Mouse (Mus musculus): ENCODE results near the gene Fsd2.

Gene Fsd2

DNA sequence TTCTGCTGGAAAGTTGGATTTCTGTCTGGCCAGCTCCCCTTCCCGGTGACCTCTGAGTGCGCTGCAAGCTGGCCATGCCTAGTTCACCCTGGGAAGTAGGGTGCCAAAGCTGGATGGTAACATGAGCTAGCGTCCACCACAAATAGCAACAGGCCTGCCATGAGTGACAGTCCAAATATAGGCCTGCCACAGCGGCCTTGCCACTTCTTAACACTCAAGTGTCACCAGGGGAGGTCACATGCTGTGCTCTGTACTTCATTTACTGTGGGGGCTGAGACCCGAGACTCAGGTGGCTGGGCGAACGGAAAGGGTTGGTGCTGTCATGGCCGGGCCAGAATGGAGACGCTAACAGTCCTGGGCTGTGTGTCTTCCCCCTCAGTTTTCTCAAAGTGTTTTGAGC is at the start of gene Fsd2:
Gene Fsd2 (minus strand): TSS at position 53 of the 400 bp plus-strand sequence.
- DNase-seq (ENCODE audit: low spot score in 2 of 2), result no peak

DNA sequence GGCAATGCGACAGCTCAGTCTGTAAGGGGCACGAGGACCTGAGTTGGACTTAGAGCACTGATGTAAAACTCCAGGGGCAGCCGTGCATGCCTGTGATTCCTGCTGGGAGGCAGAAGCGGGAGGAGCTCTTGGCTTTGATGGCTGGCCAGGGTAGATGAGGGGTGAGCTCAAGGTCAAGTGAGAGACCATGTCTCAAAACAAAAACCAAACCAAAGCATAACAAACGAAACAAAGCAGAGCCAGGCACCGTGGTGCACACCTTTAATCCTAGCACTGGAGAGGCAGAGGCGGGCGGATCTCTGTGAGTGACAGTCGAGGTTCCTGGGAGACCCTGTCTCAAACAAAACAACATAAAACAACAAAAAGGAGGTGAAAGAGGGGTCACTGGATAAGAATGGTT is 48.3 kb upstream of the Fsd2 start:
- no peak for DNase-seq (ENCODE audit: low spot score in 2 of 2)

DNA sequence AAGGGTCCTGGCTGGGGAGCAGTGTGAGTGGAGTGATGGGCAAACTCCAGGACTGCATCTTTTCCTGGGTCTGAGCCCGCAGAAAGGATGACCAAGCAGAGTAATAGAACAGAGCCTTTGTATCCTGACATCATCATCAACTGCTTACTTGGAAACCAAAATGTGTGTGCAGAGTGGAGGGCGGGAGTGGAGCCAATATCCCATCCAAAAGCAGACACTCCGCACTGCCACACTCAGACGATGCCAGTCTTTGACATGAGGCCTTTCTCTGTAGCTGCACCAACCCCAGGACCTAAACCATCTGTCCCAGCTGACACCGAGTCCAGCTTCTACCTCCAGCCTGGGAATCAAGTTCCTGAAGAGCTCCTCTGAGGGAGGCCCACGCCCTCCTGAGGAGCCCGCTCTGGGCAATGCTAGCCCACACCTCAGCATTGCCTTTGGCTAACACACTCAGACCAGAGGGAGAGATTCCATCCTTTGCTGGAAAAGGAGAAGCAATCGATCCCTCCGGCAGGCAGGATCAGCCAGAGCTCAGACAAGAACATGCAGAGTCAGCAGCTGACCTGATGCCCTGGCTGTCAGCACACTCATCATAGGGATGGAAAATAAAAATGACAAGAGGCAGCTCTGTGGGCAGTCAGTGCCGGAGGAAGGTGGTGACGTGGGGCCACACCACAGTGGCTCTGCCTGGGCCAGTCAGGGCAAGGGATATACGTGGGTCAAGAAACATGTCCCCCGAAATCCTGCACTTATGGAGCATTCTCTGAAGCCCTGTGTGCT is 46.3 kb upstream of the Fsd2 start:
- DNase-seq (ENCODE audit: low spot score in 2 of 2), result no peak

DNA sequence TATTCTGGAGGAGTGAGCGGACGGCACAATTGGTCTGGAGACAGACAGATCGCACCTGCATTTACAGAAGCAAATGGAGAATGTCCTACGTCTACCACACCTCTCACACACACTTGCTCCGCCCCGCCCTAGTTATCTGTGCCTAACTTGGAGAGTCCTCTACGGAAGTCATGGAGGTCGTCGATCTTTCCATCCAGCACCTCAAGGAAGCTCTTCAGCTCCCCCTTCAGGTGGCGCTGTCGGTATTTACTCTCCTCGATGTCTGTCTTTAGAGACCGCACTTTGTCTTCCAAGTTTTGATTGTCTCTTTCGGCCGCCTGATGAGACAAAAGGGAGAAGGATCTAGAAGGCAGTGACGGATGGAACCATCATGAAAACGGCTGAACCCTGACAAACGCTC is 43.4 kb upstream of the Fsd2 start:
- no peak for DNase-seq (ENCODE audit: low spot score in 2 of 2)

DNA sequence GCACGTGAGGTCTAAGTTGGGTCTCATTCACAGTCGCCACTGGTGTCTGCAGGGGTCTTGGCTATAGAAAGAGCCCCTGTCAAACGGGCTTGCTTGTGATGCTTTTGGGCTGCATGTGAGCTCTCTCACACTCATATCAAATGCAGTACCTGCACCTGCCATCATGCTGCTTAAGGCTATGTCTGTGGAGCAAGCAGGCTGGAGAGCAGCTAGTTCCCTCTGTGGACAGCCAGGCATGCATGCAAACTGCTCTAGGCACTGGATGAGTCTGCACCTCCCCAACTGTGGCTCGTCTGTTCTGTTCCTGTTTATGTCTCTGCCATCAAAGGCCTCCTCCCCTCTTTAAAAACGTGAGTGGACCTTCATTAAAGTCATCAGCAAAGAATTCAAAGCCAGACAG is 39.7 kb upstream of the Fsd2 start:
- no peak for DNase-seq (ENCODE audit: low spot score in 2 of 2)

DNA sequence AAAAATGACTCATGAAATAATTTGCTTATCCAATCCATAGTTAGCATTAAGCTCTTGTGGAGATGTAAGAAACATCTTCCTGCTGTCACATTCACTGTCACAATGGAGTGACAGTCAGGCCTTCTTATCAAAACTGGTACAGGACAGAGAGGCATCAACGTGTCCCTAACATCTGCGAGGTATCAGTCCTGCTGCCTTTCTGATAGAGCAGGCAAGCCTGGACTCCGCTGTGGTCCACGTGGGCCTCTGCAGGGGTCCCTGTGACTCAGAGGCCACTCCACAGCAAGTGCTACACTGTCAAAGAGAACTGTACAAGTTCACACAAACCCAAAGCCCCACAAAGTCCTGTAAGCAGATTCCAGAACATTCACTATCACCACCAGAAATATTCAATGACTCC is 38.7 kb upstream of the Fsd2 start:
- DNase-seq (ENCODE audit: low spot score in 2 of 2), result no peak

DNA sequence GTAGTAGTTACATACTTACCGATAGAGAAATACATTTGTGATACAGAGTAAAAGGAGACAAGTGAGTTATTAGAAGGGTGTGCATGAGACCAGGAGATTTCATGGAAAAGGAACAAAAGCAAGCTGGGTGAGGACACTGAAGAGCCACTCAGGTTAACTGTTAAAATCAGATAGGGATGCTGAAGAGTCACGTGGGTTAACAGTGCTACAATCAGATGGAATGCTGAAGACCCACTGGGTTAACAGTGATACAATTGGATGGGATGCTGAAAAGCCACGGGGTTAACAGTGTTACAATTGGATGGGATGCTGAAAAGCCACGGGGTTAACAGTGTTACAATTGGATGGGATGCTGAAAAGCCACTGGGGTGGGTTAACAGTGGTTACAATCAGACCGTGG is 38.2 kb upstream of the Fsd2 start:
- no peak for DNase-seq (ENCODE audit: low spot score in 2 of 2)

DNA sequence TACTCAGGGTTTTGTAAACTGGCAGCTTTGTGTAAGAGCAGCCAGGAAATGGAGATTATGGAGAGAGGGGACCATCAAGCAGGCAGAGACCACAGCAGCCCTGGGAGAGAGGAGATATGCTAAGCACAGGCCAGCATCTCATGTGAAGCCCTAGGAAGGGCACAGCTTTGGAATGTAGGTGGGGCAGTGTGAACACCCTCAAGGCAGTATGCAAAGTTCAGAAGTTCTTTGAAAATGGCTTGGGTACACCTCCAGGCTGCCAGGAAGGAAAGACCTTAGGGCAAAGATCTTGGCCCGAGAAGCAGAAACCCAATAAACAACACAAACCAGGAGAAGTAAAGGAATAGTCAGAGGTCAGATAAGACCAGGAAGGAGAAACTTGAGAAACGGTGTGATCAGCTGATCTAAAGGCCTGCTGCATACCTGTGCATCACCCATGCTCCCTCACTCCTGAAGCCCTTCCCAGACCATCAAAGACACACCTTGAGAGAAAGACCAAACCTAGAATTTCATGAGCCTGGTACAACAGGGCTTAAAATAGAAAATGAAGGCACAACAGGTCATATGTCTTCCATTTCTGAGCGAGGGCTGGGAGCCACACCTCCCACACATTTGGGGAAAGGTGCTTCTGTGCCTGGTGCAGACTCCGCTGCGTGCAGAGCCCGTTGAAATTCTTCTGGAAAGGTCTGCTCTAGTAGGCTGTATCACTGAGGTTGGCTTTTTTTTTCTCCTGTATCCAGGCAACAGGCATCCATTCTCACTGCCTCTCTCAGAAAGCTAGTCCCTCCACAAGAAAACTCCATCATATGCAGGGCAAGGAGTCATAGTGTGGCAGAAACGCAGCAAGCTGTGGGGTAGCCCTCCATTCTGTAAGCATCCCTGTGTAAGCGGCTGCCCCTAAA is 32.9 kb upstream of the Fsd2 start:
- no peak for DNase-seq (ENCODE audit: low spot score in 2 of 2)

DNA sequence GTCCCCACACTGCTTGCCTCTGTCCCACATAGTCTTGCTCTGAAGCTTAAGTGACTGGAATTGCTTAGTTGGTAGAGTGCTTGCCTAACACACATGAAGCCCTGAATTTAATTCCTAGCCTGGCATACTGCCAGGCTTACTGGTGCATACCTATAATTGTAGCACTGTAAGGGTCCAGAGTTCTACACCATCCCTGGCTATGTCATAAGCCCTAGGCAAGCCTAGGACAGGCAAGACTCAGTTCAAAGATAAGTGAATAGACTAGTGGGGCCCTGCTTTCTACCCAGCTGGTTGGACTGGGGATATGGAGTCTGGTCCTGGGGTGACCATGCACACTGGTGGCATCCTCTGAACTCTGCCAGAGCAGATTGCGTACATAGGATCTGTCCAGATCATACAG is 30.9 kb upstream of the Fsd2 start:
- DNase-seq (ENCODE audit: low spot score in 2 of 2), result no peak

DNA sequence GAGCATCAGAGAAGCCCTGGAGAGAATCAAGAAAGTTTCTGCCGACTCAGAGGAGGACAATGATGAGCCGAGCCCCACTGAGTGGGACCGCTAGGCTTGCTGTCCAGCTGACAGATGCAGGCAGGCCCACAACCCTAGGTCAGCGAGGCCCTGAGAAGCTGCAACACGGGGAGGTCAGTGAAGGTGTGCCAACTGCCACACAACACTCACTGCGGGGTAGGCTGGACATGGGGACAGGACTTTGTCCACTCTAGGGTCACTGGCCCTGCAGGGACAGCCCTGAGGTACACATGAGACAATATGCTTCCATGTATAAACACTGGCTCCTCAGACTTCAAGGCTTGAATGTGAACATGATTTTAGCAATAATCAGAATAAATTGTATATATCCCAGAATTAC is 29.3 kb upstream of the Fsd2 start:
- DNase-seq (ENCODE audit: low spot score in 2 of 2), result no peak

DNA sequence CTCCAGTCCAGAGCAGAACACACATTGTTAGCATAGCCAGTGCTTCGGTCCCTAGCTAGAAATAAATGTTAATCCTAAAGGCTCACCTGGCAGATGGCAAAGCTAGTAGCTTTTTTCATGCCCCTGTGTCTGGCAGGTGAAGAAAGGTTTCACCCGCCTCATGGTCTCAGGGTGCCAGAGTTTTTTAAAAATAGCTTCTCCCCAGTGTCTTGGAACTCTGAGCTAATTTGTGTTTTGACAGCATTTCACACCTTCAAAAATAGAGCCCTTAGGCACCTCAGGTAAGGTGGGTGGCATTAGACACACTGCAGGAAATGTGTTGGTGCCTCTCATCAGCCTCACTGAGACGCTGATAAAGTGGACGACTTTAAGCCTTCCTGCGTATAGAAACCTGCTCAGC is 28.3 kb upstream of the Fsd2 start:
- no peak for DNase-seq (ENCODE audit: low spot score in 2 of 2)

DNA sequence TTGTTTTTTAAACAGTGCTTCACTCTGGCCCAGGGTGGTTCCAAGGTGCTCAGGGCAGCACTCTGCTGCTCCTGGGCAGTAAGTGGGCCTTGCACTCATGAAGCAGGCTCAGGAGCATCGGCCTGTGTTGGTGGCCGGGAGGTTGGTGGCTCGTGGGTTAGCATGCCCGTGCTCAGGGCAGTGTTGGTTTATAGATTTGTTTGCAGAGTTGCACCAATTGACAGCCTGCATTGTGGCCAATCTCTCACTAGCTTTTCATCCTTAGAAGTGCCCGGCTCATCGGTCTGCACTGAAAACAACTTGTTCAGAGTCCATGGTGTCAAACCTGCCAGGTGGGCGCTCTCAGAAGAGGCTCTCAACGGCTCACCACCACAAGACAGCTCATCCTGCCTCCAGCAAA is 26.6 kb upstream of the Fsd2 start:
- no peak for DNase-seq (ENCODE audit: low spot score in 2 of 2)

DNA sequence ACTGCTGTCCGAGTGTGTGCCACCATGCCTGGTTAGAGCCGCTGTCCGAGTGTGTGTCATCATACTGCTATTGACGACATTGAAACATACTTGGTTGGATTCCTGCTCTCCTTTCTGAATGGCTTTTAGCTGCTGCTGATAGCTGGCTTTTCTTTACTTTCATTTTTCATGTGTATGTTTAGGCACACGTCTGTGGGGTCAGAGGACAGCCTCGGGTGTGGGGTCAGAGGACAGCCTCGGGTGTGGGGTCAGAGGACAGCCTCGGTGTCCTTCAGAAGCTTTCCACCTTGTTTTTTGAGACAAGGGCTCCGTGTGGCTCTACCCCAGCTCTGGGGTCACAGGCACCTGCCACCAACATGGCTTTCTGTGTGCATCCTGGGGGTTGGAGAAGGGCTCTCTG is 25.9 kb upstream of the Fsd2 start:
- DNase-seq (ENCODE audit: low spot score in 2 of 2), result no peak

DNA sequence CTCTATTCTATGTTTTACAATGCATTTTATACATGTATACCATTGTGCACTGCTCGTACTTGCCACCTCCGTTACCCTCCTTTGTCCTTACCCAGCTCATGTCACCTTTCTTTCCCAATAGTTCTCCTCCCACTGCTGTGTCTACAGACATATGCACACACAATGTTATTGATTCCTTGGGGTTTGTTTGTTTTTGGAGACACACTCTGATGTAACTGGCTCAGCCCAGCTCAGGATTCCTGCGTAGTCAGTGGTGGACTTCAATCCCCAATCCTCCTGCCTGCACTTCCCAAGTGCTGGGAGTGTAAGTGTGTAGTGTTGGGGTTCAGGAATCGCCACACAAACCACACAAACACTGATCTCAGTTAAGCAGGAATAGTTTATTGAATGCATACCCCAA is 20.5 kb upstream of the Fsd2 start:
- no peak for DNase-seq (ENCODE audit: low spot score in 2 of 2)

DNA sequence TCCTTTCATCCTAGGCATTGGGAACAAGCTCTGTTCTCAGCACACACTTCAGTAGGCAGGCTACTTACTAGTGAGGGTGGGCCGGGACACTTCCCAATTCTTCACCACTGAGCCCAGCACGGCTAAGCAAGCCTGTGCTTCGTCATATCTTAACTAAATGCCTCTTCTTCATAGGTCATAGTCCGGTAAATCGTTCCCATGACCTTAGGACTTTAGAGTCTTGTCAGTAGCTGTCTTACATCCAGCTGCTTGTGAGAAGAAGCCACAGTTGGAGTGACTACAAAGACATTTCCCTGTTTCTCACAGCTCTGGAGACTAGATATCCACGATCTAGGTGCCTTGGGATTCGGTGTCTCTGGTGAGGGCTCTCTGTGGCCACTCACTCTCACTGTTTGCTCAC is 18.6 kb upstream of the Fsd2 start:
- no peak for DNase-seq (ENCODE audit: low spot score in 2 of 2)

DNA sequence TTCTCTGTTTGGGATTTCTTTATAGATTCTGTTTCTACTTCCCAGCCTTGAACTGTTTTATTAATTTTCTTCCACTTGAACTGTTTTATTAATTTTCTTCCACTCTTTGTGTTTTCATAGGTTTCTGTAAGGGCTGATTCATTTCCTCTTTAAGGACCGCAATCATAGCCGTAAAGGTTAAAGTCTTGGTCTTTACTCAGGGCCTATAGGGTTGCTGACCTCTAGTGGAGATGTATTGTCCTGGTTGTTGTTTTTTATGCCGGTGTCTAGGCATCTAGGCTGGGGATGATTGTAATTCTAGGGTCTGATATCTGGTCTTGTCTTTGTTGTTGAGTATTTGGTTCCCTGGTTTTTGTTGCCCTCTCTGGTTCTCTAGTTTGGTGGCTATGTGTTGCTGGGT is 16.8 kb upstream of the Fsd2 start:
- no peak for DNase-seq (ENCODE audit: low spot score in 2 of 2)

DNA sequence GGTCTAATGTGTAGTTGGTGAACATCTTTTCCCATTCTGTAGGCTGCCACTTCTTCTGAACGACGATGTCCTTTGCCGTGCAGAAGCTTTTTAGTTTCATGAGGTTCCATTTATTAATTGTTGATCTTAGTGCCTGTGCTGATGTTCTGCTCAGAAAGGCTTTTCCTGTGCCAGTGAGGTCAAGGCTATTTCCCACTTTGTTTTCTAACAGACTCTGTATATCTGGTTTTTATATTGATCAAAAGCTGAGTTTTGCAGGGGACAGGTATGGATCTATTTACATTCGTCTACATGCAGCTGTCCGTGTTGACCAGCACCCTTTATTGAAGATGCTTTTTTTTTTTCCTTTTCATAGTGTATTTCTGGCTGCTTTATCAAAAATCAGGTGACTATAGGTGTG is 12.6 kb upstream of the Fsd2 start:
- DNase-seq (ENCODE audit: low spot score in 2 of 2), result no peak

DNA sequence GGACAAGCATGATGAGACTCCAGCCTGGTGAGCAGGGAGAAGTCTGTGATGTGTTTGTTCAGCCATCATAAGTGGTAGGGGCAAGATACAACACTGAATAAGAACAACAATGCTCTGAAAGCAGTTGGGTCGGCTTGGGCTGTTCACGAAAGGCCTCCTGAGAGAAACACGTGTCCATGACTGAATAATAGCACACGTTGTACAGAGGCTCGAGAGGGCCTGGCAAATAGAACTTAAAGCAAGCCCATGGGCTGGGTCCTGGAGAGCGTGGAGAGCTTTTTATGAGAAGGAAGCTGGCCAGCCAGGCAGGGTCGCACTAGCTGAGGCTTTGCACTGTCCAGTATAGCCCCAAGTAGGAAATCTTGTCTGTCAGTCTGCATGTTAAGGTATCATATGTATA is 11.7 kb upstream of the Fsd2 start:
- DNase-seq (ENCODE audit: low spot score in 2 of 2), result no peak

DNA sequence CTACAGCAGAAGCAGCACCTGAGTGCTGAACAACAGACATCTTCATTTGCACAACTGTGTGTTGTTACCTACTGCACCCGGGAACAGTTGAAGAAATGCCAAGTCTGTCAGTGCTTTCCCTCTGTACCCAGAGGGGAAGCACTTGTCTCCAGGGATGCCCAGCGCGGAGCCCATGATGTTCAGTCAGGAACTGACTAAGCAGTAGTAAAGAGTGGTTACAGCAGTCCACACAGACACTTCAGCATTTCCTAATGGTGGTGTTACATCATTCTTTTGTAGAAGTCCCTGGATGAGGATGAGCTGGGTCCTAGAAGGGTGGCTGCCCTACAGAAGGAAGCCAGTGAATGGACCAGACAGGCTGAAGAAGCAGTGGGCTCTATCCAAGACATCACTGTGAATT is 11.1 kb upstream of the Fsd2 start:
- no peak for DNase-seq (ENCODE audit: low spot score in 2 of 2)

DNA sequence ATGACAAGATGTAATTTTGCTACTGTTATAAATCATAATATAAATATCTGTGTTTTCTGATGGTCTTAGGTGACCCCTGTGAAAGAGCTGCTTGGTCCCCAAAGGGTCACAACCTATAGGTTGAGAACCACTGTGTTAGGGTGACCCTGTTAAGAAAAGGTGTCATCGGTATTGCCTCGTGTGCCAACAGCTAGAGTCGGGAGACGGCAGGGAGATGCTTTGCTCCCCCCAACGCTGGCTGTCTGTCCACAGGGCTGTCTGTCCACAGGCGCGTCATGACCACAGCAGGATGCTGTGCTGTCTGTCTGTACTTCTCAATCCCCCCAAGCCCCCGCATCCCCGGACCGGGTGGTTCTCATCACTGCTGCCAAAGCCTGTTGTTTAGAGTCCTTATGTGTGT is 8.9 kb upstream of the Fsd2 start:
- DNase-seq (ENCODE audit: low spot score in 2 of 2), result no peak

DNA sequence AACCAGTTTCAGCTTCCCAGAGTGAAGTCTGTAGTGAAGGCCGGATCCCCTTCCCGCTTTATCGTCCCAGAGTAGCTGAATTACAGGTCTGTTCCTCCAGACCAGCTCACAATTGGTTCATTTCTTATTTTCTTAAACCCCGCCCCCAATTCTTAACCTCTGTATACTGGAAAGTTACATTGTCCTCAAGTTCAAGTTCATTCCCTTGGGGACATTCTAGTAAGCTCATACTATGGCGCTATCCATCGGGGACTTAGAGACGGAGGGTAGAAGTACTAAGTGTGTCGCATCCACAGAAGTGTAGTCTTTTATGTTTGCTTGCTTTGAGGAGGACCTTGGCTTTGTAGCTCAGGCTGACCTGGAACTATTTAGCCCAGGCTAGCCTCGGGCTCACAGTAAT is 7.1 kb upstream of the Fsd2 start:
- no peak for DNase-seq (ENCODE audit: low spot score in 2 of 2)

DNA sequence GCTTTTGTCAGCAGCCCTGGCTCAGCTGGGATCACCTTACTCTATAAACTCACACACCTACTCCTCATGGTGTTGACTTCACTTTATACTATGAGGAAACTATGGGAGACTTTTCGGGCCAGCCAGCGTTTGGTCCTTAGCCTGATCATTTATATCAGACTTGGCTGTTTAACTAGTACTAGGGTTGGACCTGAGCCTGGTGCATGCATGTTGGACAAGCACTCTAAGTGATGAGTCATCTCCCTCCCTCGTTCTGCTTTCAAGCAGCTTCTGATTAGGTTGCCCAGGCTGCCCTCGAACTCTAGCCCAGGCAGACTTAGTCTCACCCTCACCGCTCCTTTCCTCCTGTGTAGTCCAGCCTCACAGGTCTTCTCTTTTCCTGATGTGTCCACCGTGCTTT is 6.7 kb upstream of the Fsd2 start:
- DNase-seq (ENCODE audit: low spot score in 2 of 2), result no peak

DNA sequence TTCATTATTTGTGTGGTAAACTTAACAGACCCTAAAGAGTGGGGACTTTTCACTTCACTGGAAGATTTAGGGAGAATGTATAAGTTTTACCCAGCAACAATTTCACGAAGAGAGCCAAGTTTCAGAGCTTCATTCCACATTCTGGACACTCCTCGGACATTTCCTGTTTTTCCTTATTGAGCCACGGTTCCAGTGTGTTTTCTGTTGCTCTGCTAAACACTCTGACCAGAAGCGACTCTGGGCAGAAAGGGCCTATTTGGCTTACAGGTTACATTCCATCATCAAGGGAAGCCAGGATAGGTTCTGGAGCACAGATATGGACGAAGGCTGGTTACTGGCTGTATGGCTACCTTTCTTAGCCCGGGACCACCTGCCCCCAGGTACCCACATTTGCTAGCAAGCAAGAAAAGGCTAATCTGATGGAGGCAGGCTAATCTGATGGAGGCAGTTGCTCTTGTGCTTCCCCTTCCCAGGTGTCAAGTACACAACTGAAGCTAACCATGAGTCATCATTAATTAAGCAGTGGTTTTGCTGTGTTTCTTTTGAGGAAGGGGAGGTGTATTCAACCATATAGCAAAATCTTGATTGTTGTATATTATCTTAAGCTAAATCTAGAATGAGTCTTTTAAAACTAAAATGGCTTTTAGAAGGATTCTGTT is 6.0 kb upstream of the Fsd2 start:
- no peak for DNase-seq (ENCODE audit: low spot score in 2 of 2)

Measured in frontal cortex, postnatal 25 days (tissue).